Mouse (Mus musculus) bone marrow macrophage, adult 2 months (primary cell): ENCODE results near the gene Cbx4. TPM values are rescaled to one million over a fixed set of nuclear protein-coding genes. Genes with fewer than 3 reads are reported as not detected.

Source experiments
- H3K27ac ChIP-seq: 2 replicates; pipeline ENCODE4 v1.5.1; 2012; ENCODE audit warnings: low read depth, low read length; ENCODE audit not compliant: insufficient read depth
- H3K4me1 ChIP-seq: 2 replicates; pipeline ENCODE4 v1.6.1; 2012; ENCODE audit warnings: low read length; ENCODE audit not compliant: control insufficient read depth, insufficient read depth
- H3K4me3 ChIP-seq: 2 replicates; pipeline ENCODE4 v1.5.1; 2012; ENCODE audit warnings: mild to moderate bottlenecking, low read length, moderate library complexity; ENCODE audit not compliant: insufficient read depth
- CTCF ChIP-seq: IDR thresholded peaks from 2 replicates; pipeline ENCODE4 v1.5.1; 2012; ENCODE audit warnings: low read depth, mild to moderate bottlenecking, low read length, moderate library complexity
- POLR2A ChIP-seq: IDR thresholded peaks from 2 replicates; pipeline ENCODE4 v1.6.1; 2012; ENCODE audit warnings: mild to moderate bottlenecking, low read depth, low read length, borderline replicate concordance
- polyA plus RNA-seq: library from polyadenylated mRNA; stranded (reverse); fragments of >200 nt; gene quantifications from 2 replicates; pipeline ENCODE4 v1.2.4, GENCODE M21; 2012; ENCODE audit not compliant: missing spikeins, insufficient read depth, insufficient read length

Gene Cbx4
- polyA plus RNA-seq, 1 experiment, result 15.8 TPM

GRCm38 (mm10) chr11:119093322-119093721 is 7.3 kb upstream of the Cbx4 start:
- TF ChIP-seq CTCF (no peak), POLR2A (no peak)
- Histone ChIP-seq H3K4me1 (no peaks in the 10 kb centered on the region), H3K27ac (no peak overlapping the region), H3K4me3 (no peak overlapping the region)

- H3K27ac ChIP-seq, result no peak overlapping the region
- no peak for TF ChIP-seq CTCF
- peaks cover 7% of the 10 kb centered on the region for H3K4me1 ChIP-seq
Observed at GRCm38 (mm10) chr11:119092286-119092685, 6.3 kb upstream of the Cbx4 start.

GRCm38 (mm10) chr11:119091598-119091991 is 5.6 kb upstream of the Cbx4 start:
- H3K4me1 ChIP-seq, result peaks cover 13% of the 10 kb centered on the region
- H3K27ac ChIP-seq, result no peak overlapping the region
- TF ChIP-seq POLR2A, result no peak
- TF ChIP-seq CTCF, result peak; percentile 56
- no peak overlapping the region for H3K4me3 ChIP-seq

More at GRCm38 (mm10) chr11:119092286-119092685, 6.3 kb upstream of the Cbx4 start:
- H3K4me3 ChIP-seq, result no peak overlapping the region

- H3K4me3 ChIP-seq, result peak overlapping the region; percentile 50
Observed at GRCm38 (mm10) chr11:119090961-119091597, 5.1 kb upstream of the Cbx4 start.

DNA sequence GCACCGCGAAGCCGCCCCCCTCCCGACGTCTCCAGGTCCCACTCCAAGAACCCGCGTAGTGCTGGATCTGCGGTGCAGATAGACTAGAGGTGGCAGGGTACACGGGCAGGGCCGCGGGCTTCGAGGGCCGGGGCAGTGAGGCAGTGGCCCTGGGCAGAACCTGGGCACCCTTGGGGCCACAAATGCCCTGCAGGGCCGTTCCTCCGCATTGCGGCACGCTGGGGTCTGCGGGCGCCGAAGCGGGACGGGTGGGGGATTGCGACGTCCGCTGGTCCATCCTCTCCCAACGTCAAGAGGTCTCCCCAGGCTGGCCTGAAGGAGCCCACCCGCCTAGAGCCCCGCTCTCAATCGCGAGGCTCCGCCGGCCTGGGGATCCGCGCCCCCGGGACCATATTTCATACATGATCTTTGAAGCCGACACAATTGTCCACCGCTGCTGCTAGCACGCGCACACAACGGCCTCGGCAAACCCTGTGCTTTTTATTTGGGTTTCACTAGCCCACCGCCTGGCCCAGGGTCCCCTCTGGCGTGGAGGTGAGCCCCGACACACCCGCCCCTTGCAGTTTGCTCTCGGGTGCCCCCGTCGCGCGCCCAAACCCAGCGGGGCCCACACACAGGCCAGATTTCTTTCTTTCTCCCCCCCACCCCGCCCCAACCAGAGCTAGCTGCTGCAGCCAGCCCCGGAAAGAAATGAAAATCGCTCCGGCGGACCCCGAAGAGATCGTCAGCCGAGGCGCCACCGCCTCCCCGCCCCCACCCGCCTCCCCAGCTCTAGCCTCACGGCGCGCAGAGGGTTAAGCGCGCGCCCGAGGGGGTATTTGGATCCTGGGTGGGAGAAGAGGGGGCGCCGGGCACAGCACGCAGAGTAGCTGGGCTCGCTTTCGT is 4.3 kb upstream of the Cbx4 start:
- H3K4me1 ChIP-seq, result peaks cover 13% of the 10 kb centered on the region
- no peak for TF ChIP-seq CTCF
- no peak for TF ChIP-seq POLR2A
- H3K4me3 ChIP-seq, result peak overlapping the region; percentile 50
- H3K27ac ChIP-seq, result no peak overlapping the region

More at GRCm38 (mm10) chr11:119090961-119091597, 5.1 kb upstream of the Cbx4 start:
- TF ChIP-seq CTCF, result no peak
- TF ChIP-seq POLR2A, result no peak
- Histone ChIP-seq H3K27ac (no peak overlapping the region), H3K4me1 (peaks cover 13% of the 10 kb centered on the region)

DNA sequence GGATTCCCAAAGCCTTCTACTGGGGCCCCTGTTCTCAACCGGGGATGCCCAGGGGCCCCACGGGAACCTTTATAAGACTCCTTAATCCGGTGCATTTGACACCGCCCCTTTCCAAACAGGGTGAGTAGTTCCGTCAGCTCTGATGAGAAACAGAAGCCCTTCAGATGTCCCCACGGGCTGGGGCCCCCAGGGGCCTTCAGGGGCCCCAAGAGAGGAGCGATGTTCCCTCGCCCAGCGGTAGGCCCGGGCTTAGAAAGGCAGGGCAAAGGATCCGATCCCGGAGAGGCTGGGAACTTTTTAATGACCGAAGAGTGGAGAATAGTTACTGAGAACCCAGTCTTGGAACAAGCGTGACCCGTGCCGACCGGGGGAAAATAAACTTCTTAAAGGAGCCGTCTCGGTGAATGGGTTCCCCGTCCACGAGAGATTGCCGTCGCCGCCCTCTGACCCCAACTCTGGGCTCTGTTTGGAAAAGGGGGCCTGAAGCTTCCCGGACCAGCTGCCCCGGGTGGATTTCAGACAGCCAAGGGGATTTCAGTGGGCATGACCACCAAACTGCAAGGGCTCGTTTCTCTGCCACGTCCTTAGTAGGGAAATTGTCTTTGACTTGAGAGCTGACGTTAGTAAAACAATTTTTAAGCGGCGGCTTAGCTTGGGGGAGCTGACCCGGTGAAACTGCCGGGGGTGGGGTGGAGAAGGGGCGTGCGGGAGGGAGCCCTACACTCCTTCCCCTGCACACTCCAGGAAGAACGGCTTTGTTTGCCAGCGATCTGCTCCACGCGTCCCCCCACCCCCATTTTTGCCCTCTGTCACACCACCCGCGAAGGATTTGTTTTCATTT is 3.4 kb upstream of the Cbx4 start:
- H3K4me1 ChIP-seq, result peaks cover 13% of the 10 kb centered on the region
- H3K4me3 ChIP-seq, result peak overlapping the region; percentile 38; the same call in 1 of the 2 replicates
- H3K27ac ChIP-seq, result no peak overlapping the region
- TF ChIP-seq CTCF, result no peak
- no peak for TF ChIP-seq POLR2A

DNA sequence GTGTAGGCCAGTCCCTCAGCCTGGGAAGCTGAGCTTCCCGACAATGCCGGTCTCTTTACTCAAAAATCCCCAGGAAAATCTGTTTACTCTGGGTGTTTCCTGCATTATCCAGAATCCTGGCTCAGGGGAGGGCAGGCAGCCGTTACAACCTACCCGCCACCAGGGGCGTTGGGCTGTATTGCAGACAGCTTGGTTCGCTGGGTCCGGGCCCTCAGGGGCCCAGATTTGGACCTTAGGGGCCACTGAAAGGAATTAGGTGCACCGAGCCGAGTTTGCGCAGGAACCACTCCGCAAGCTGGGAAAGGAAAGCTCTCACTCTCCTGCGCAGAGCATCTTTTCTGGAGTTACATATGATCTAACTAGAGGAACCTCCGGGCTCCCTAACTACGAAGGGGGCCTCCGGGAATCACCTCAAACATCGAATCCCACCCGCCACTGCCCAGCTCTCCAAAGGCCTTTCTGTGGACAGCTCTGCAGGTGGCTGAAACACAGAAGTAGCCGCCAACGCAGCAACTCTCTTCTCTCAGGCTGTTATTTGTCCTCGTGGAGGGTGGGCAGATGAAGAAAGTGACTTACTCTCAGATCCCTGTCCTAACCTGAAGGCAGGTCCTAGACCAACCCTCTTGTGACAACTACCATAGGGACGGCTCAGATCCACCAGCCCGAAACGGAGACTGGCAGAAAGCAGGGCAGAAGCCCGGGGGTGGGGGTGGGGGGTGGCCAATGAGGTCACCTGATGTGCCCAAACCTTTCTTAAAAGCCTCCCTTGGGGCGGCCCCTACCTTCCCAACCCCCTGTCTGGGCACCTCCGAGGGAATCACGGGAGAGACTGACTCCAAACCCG is 2.6 kb upstream of the Cbx4 start:
- TF ChIP-seq CTCF (peak; percentile 45), POLR2A (no peak)
- no peak overlapping the region for H3K4me3 ChIP-seq
- H3K27ac ChIP-seq, result no peak overlapping the region
- peaks cover 17% of the 10 kb centered on the region for H3K4me1 ChIP-seq

DNA sequence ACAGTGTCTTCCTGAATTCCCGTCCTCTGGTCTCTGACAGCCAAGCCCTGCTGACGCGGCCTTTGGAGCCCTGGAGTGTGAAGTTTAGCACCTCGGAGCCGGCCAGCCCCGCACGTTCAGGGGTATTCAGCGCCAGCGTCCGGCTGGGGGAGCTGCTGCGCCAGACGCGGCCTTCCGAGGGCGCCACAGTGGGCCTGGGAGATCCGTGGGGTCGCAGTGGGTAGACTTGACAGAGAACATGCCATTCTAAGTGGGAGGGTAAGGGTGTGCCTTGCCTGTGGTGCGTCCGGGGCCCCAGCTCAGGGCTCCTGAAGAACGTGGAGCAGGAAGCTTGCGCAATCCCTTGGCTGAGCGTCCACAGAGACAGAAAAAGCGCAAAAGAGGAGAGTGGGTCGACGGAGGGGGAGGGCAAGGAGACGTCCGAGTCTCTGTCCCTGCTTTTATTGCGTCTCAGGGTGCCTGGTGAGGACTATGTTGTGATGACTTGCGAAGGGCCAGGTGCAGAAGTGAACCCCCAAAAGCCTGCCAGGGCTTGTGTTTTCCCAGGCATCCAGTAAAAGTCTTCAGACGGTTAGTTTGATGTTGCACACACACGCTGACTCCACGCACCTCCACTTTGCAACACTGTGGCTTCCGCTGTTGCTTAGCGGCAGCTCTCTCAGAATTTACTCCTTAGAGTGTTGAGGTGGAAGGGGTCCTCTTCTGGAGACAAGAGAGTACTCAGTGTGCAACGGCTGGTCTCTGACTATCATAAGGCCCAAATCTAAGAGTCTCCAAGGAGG is 1.5 kb upstream of the Cbx4 start:
- peaks cover 17% of the 10 kb centered on the region for H3K4me1 ChIP-seq
- TF ChIP-seq POLR2A, result 0 out of 2 replicates have a peak, but pooled peaks have one; percentile 47
- TF ChIP-seq CTCF, result no peak
- peak overlapping the region; percentile 14; the same call in 1 of the 2 replicates for H3K4me3 ChIP-seq
- H3K27ac ChIP-seq, result no peak overlapping the region
